Mouse (Mus musculus) c-Kit-positive CD71-positive TER-119-negative erythroid progenitor cells, embryonic 14.5 days (primary cell): Measurements from ENCODE around the gene Clspn.
"Not testable (repeated sequence)": the region's sequence is repeated elsewhere in the genome, so short reads cannot be mapped to it uniquely, and the experiment has no call there.

ENCODE experiments used
- DNase-seq: peaks from one replicate; pipeline ENCODE4 v3.0.0-alpha.2; 2013; ENCODE audit warnings: low read depth

Gene Clspn

GRCm38 (mm10) chr4:126556809-126557711, at the start of gene Clspn:
Gene Clspn, plus strand, starts transcription at chr4:126556935.
- peak; percentile 94 for DNase-seq

GRCm38 (mm10) chr4:126508110-126508899, 48.4 kb upstream of the Clspn start:
- no peak for DNase-seq

- no peak for DNase-seq
These were observed 47.7 kb upstream of the Clspn start for GRCm38 (mm10) chr4:126509072-126509471.

GRCm38 (mm10) chr4:126511013-126511412, 45.7 kb upstream of the Clspn start:
- no peak for DNase-seq

- no peak for DNase-seq
These were observed 44.2 kb upstream of the Clspn start for GRCm38 (mm10) chr4:126512308-126513066.

- no peak for DNase-seq
These were observed 30.6 kb upstream of the Clspn start for GRCm38 (mm10) chr4:126526164-126526563.

GRCm38 (mm10) chr4:126526828-126527227, 29.9 kb upstream of the Clspn start:
- DNase-seq: no peak

- no peak for DNase-seq
These were observed 24.4 kb upstream of the Clspn start for GRCm38 (mm10) chr4:126532292-126532691.

GRCm38 (mm10) chr4:126532827-126533728, 23.7 kb upstream of the Clspn start, which contains the start of gene Ago4:
Gene Ago4, minus strand, starts transcription at chr4:126533472.
- no peak for DNase-seq

- DNase-seq: no peak
These were observed 23.0 kb upstream of the Clspn start for GRCm38 (mm10) chr4:126533729-126534070.

- not testable (repeated sequence) for DNase-seq
These were observed 21.1 kb upstream of the Clspn start for GRCm38 (mm10) chr4:126535631-126536030.

- DNase-seq: no peak
These were observed 19.9 kb upstream of the Clspn start for GRCm38 (mm10) chr4:126536865-126537264.

- no peak for DNase-seq
These were observed 16.2 kb upstream of the Clspn start for GRCm38 (mm10) chr4:126540487-126541071.

- DNase-seq: no peak
These were observed 13.9 kb upstream of the Clspn start for GRCm38 (mm10) chr4:126542838-126543237.

GRCm38 (mm10) chr4:126545016-126545415, 11.7 kb upstream of the Clspn start:
- no peak for DNase-seq

- no peak for DNase-seq
These were observed 11.0 kb upstream of the Clspn start for GRCm38 (mm10) chr4:126545703-126546102.

GRCm38 (mm10) chr4:126546183-126546582, 10.6 kb upstream of the Clspn start:
- DNase-seq: no peak

- DNase-seq: no peak
These were observed 4.6 kb upstream of the Clspn start for GRCm38 (mm10) chr4:126552136-126552535.

- DNase-seq: no peak
These were observed 3.6 kb upstream of the Clspn start for GRCm38 (mm10) chr4:126553105-126553504.

GRCm38 (mm10) chr4:126553685-126554084, 3.0 kb upstream of the Clspn start:
- no peak for DNase-seq

- DNase-seq: peak; percentile 77
These were observed 2.3 kb upstream of the Clspn start for GRCm38 (mm10) chr4:126554462-126554861.
